Mouse (Mus musculus): ENCODE results near the gene Slc16a11. TPM values are rescaled to one million over a fixed set of nuclear protein-coding genes. Genes with fewer than 3 reads are reported as not detected.

Slc16a11 gene
- total and polyA plus RNA-seq, 2 experiments = 12.5 to 84.4 TPM

DNA sequence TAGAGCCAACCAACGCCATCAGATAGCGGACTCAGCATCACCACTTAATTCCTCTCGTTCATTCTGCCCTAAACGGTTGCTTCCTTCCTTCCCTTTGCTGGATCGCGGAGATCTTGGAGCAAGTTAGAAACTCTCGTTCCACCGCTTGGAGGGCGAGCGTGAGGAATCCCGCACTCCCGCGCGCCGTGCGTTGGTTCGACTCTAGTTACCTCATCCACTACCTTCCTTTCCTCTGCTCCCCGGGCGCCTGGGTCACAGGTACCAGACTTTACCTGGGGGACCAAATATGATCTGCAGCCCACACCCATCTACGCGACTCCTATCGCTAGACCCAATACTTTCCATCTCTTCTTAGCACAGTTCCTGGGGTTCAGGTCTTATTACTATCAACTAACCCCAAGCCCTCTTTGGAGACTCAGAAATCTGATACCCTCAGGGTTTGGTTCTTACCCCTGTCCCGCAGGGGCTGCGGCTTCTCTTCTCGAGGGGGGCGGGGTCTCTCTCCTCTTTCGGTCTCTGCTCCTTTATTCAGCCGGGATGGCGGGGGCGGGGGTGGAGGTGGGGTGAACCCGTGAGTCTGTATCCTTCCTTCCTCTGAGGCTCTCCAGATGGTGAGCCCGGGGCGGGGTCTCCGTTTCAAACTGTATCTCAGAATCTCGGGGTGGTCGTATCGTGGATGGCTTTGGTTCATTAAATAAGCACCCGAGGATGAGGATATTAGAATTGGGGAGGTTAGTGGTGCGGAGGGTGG is 16.9 kb downstream of the Slc16a11 start, which contains the start of gene Bcl6b:
Bcl6b (minus strand) TSS at position 539 of the 751 bp plus-strand sequence.
- WGBS = 7% methylated on average over 39 of the region's 39 CpGs
- DNase-seq (ENCODE audit: extremely low read depth, low read depth, low spot score) = no peak
- TF ChIP-seq POLR2A (IDR thresholded peaks at IDR 0.05; ENCODE audit: extremely low read depth, insufficient read depth, low read length) = no peak
- TF ChIP-seq CTCF (IDR thresholded peaks at IDR 0.05; ENCODE audit: low read depth, low read length) = no peak
- H3K36me3 ChIP-seq (ENCODE audit: control insufficient read depth, insufficient read depth, low read length) = no peaks in the 10 kb centered on the region
- no peaks in the 10 kb centered on the region; the same call in 1 of the 2 replicates for H3K4me1 ChIP-seq (ENCODE audit: control insufficient read depth, insufficient read depth, low read length)
- no peaks in the 10 kb centered on the region for H3K27me3 ChIP-seq (ENCODE audit: control insufficient read depth, insufficient read depth, low read length)
- no peaks in the 10 kb centered on the region for H3K79me2 ChIP-seq (ENCODE audit: control insufficient read depth, insufficient read depth, low read length)
- peak within 1 kb of the TSS; percentile 42 for H3K27ac ChIP-seq (replicated peaks; ENCODE audit: insufficient read depth, low read depth, low read length)
- H3K9ac ChIP-seq (ENCODE audit: low read depth, low read length) = peak within 1 kb of the TSS; percentile 44
- H3K4me3 ChIP-seq (ENCODE audit: insufficient read depth, low read depth, low read length) = peak within 1 kb of the TSS; percentile 54

- Histone ChIP-seq H3K79me2 (ENCODE audit: control insufficient read depth, insufficient read depth, low read length) (no peaks in the 10 kb centered on the region), H3K27ac (replicated peaks; ENCODE audit: insufficient read depth, low read depth, low read length) (peak overlapping the region; percentile 18; the same call in 1 of the 2 replicates), H3K4me3 (ENCODE audit: insufficient read depth, low read depth, low read length) (peak overlapping the region; percentile 30; the same call in 1 of the 2 replicates), H3K9ac (ENCODE audit: low read depth, low read length) (no peak overlapping the region), H3K27me3 (ENCODE audit: control insufficient read depth, insufficient read depth, low read length) (no peaks in the 10 kb centered on the region), H3K4me1 (ENCODE audit: control insufficient read depth, insufficient read depth, low read length) (no peaks in the 10 kb centered on the region; the same call in 1 of the 2 replicates), H3K36me3 (ENCODE audit: control insufficient read depth, insufficient read depth, low read length) (no peaks in the 10 kb centered on the region)
- TF ChIP-seq CTCF (IDR thresholded peaks at IDR 0.05; ENCODE audit: low read depth, low read length) (peak; percentile 99), POLR2A (IDR thresholded peaks at IDR 0.05; ENCODE audit: extremely low read depth, insufficient read depth, low read length) (no peak)
- WGBS = 3% methylated on average over 32 of the region's 32 CpGs
- DNase-seq (ENCODE audit: extremely low read depth, low read depth, low spot score) = peak; percentile 33
Observed at GRCm38 (mm10) chr11:70230239-70230727, 17.7 kb downstream of the Slc16a11 start.

GRCm38 (mm10) chr11:70232546-70232945 is 20.0 kb downstream of the Slc16a11 start:
- Histone ChIP-seq H3K27me3 (ENCODE audit: control insufficient read depth, insufficient read depth, low read length) (no peaks in the 10 kb centered on the region), H3K9ac (ENCODE audit: low read depth, low read length) (peak overlapping the region; percentile 69), H3K36me3 (ENCODE audit: control insufficient read depth, insufficient read depth, low read length) (no peaks in the 10 kb centered on the region), H3K79me2 (ENCODE audit: control insufficient read depth, insufficient read depth, low read length) (no peaks in the 10 kb centered on the region), H3K4me1 (ENCODE audit: control insufficient read depth, insufficient read depth, low read length) (peaks cover 4% of the 10 kb centered on the region), H3K4me3 (ENCODE audit: insufficient read depth, low read depth, low read length) (peak overlapping the region; percentile 67), H3K27ac (replicated peaks; ENCODE audit: insufficient read depth, low read depth, low read length) (peak overlapping the region; percentile 50)
- WGBS = 14% methylated on average over 10 of the region's 10 CpGs
- no peak for DNase-seq (ENCODE audit: extremely low read depth, low read depth, low spot score)
- TF ChIP-seq CTCF (IDR thresholded peaks at IDR 0.05; ENCODE audit: low read depth, low read length) (no peak), POLR2A (IDR thresholded peaks at IDR 0.05; ENCODE audit: extremely low read depth, insufficient read depth, low read length) (no peak)

- no peaks in the 10 kb centered on the region for H3K36me3 ChIP-seq (ENCODE audit: control insufficient read depth, insufficient read depth, low read length)
- 39% methylated on average over 8 of the region's 8 CpGs for WGBS
- TF ChIP-seq POLR2A (IDR thresholded peaks at IDR 0.05; ENCODE audit: extremely low read depth, insufficient read depth, low read length) (no peak), CTCF (IDR thresholded peaks at IDR 0.05; ENCODE audit: low read depth, low read length) (no peak)
- peaks cover 4% of the 10 kb centered on the region; the same call in 1 of the 2 replicates for H3K4me1 ChIP-seq (ENCODE audit: control insufficient read depth, insufficient read depth, low read length)
- H3K4me3 ChIP-seq (ENCODE audit: insufficient read depth, low read depth, low read length) = peak overlapping the region; percentile 21
- no peak for DNase-seq (ENCODE audit: extremely low read depth, low read depth, low spot score)
- no peaks in the 10 kb centered on the region for H3K27me3 ChIP-seq (ENCODE audit: control insufficient read depth, insufficient read depth, low read length)
- no peaks in the 10 kb centered on the region for H3K79me2 ChIP-seq (ENCODE audit: control insufficient read depth, insufficient read depth, low read length)
- H3K27ac ChIP-seq (replicated peaks; ENCODE audit: insufficient read depth, low read depth, low read length) = no peak overlapping the region; the same call in 1 of the 2 replicates
- H3K9ac ChIP-seq (ENCODE audit: low read depth, low read length) = peak overlapping the region; percentile 69; the same call in 1 of the 2 replicates
Observed at GRCm38 (mm10) chr11:70233016-70233415, 20.5 kb downstream of the Slc16a11 start.

- Histone ChIP-seq H3K4me1 (ENCODE audit: control insufficient read depth, insufficient read depth, low read length) (peaks cover 7% of the 10 kb centered on the region), H3K36me3 (ENCODE audit: control insufficient read depth, insufficient read depth, low read length) (no peaks in the 10 kb centered on the region), H3K4me3 (ENCODE audit: insufficient read depth, low read depth, low read length) (no peak overlapping the region), H3K9ac (ENCODE audit: low read depth, low read length) (no peak overlapping the region), H3K79me2 (ENCODE audit: control insufficient read depth, insufficient read depth, low read length) (no peaks in the 10 kb centered on the region; the same call in 1 of the 2 replicates), H3K27ac (replicated peaks; ENCODE audit: insufficient read depth, low read depth, low read length) (no peak overlapping the region), H3K27me3 (ENCODE audit: control insufficient read depth, insufficient read depth, low read length) (no peaks in the 10 kb centered on the region)
- no peak for DNase-seq (ENCODE audit: extremely low read depth, low read depth, low spot score)
- WGBS = 64% methylated on average over 5 of the region's 5 CpGs
- TF ChIP-seq POLR2A (IDR thresholded peaks at IDR 0.05; ENCODE audit: extremely low read depth, insufficient read depth, low read length) (no peak), CTCF (IDR thresholded peaks at IDR 0.05; ENCODE audit: low read depth, low read length) (no peak)
Observed at GRCm38 (mm10) chr11:70234037-70234436, 21.5 kb downstream of the Slc16a11 start.
